Mouse (Mus musculus): Measurements from ENCODE around the gene Tpr.

Gene Tpr

DNA sequence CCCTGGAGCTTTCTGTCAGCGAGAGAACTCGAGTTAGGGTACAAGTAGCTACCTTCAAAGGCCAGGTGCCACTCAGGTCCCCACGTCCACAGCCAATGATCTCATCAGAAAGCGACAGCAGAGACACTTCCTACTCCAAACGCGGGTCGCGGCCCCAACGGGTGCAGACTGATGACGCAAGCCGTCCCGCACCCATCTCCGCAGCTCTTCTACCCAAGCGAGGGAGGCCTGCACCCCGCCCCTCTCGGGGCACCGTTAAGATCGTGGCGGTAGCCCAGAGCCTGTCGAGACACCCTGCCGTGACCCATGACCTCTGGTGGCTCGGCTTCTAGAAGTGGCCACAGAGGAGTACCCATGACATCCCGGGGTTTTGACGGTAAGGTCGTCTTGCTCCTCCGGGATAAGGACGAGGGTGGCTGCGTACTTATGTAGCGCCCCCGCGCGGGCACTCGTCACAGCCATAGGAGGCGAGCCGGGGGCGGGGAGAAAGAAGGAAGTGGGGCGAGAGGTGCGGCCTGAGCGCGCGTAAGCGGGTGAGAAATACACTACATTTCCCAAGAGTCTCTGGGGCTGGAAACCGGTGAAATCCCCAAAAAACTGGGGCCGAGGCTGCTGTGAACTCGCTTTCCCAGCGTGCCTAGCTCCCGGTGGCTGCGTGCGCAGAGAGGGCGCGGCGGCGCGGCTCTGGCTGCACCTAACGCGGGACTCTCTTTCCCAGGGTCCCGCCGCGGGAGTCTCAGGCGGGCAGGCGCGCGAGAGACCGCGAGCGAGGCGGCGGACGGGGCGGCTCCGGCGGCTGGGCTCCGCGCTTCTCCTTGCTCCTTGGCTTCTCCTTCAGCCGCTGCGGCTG is at the start of gene Tpr, which contains the start of gene Odr4:
Gene Tpr, plus strand, starts transcription at position 201 of the 850 bp plus-strand sequence.
Gene Odr4, minus strand, starts transcription at position 443 of the 850 bp plus-strand sequence.
- peak; percentile 100 for DNase-seq (ENCODE audit: low spot score in 2 of 2)

- DNase-seq (ENCODE audit: low spot score in 2 of 2), result no peak
Measured at GRCm38 (mm10) chr1:150360864-150361263, 31.8 kb upstream of the Tpr start.

DNA sequence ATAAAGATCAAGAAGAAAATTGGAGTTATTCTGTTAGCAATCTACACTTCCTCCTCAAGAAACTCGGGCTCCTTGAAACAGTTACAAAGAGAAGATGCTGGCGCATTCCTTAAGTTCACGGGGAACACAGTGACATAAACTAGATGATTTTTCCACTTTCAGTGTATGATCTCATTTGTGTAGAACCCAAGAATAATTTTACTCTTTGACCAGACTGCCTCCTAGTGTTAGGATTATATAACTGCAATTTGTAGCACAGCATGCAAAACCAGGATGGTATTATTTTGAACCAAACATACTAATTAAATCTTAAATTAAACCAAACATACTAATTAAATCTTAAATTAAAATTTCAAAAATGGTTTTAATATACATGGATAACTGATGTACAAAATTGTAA is 19.7 kb upstream of the Tpr start:
- no peak for DNase-seq (ENCODE audit: low spot score in 2 of 2)

GRCm38 (mm10) chr1:150374247-150374646 is 18.4 kb upstream of the Tpr start:
- no peak for DNase-seq (ENCODE audit: low spot score in 2 of 2)

GRCm38 (mm10) chr1:150384138-150384537 is 8.5 kb upstream of the Tpr start:
- no peak for DNase-seq (ENCODE audit: low spot score in 2 of 2)

DNA sequence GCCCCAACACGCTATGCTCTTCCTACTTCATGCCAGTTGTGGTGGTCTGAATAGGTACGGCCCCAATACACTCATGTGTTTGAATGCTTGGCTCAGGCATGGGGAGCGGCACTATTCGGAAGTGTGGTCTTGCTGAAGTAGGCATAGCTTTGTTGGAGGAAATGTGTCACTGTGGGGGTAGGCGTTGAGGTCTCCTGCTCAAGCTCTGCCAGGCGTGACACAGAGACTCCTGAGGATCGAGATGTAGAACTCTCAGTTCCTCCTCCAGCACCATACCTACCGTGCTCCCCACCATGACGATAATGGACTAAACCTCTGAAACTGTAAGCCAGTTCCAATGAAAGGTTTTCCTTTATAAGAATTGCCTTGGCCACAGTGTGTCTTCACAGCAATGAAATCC is 5.1 kb upstream of the Tpr start:
- no peak for DNase-seq (ENCODE audit: low spot score in 2 of 2)

DNA sequence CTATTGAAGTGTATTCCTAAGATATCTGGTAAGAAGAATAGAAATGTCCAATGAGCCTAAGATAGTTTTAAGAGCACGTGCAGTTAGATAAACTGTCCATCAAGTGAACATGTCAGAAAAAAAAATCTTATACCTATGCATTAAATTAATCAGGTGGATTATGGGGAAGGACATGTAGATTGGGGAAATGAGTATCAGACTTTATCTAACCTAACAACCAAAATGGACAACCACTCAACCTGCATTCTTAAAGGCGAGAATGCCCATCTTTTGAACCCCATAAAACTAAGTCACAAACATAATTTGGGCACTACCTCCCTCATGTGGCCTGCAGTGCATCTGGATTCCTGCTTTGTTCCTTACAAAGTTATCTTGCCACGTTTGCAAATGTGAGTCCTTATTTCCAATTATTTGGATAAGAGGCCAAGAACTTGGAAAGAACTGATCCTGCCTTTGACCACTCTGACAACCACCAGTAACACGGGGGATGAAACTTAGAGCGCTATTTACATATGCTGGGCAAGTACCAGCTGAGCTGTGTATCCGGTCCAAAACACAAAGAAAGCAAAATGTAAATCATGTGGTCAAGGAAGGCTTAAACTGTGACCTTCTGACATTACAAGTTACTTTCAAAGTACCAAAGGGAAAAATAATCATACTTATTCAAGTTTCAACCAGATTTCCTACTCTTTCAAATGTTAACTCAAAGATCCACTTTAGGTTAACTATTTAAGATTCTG is 3.1 kb upstream of the Tpr start:
- DNase-seq (ENCODE audit: low spot score in 2 of 2), result no peak

DNA sequence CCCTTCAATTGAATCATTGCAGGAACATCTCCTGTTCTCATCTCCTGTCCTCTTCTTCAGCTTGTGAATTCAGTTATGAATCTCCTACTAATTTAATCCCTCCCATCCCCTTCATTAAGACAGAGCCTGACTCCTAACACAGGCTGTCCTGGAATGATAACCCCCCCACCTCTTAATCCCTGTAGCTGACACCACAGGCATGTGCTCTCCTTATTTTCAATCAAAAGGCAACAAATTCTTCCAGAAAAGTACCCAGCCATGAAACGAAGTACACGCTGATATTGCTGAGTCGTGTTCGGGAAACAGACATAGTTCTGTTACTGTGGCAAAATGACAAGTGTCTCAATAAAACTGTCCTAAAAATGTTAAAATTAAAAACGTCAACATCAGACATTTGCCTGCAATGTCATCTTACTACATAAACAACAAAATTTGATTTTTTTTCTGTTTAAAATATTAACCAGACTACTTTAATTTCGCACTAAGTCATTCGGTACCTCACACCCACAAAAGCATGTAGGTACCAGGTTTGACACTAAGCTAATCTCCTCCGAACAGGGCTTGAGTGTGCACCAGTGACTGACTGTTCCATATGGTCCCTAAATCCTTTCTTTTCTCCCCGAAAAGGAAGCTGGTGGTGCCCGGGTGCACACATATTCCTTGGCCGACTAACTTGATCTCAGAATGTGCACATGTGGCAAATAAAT is 554 bp upstream of the Tpr start:
- no peak for DNase-seq (ENCODE audit: low spot score in 2 of 2)

GRCm38 (mm10) chr1:150393488-150393852 is 832 bp downstream of the Tpr start:
- no peak for DNase-seq (ENCODE audit: low spot score in 2 of 2)

GRCm38 (mm10) chr1:150396001-150396400 is 3.4 kb downstream of the Tpr start:
- DNase-seq (ENCODE audit: low spot score in 2 of 2), result no peak

GRCm38 (mm10) chr1:150403914-150404313 is 11.3 kb downstream of the Tpr start:
- no peak for DNase-seq (ENCODE audit: low spot score in 2 of 2)

DNA sequence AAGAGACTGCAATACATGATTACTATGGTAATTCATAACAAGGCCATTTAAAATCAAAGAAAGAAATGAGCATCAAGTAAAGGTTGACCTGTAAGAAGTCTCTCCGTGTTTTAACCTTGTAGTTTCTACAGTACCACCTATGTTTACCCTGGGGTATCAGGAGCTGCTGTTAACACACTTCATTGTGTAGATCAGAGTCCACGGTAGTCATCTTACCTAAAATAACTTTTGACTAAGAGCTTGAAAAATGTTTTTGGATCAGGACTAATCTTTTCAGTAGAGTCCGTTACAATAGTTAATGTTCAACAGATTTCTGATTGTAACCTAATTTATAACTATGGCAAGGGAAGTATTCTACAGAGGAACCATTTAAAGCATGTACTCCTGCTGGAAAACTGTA is 11.9 kb downstream of the Tpr start:
- no peak for DNase-seq (ENCODE audit: low spot score in 2 of 2)

DNA sequence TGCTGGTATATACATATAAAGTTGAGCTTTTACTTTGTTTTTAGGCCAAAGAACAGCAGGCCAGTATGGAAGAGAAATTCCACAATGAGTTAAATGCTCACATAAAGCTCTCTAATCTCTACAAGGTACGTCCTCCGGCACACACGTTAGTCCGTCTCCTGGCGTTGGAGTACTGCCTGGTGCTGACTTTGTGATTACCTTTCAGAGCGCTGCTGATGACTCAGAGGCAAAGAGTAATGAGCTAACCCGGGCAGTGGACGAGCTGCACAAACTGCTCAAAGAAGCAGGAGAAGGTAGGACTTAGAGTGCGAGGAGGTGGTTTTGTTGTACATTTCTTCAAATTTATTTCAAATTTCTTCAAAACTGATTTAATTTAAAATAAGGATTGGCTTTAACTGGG is 14.6 kb downstream of the Tpr start:
- no peak for DNase-seq (ENCODE audit: low spot score in 2 of 2)

GRCm38 (mm10) chr1:150409996-150410395 is 17.4 kb downstream of the Tpr start:
- no peak for DNase-seq (ENCODE audit: low spot score in 2 of 2)

- no peak for DNase-seq (ENCODE audit: low spot score in 2 of 2)
Measured at GRCm38 (mm10) chr1:150416006-150416405, 23.4 kb downstream of the Tpr start.

- DNase-seq (ENCODE audit: low spot score in 2 of 2), result no peak
Measured at GRCm38 (mm10) chr1:150418426-150418825, 25.8 kb downstream of the Tpr start.

DNA sequence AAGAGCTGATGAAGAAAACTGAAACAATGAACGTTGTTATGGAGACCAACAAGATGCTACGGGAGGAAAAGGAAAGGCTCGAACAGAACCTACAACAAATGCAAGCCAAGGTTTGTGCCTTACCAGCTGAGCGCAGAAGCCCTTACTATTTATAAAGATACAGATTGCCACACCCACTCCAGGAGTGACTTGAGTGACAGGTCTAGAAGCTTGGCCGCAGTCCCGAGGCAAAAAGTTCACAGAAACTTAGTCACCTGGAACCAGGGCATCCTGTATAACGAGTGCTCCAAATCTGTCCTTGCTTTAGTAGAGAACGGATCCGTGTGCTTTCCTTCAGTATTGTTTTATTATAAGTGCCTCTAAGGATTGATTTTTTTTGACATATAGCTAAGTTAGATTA is 33.0 kb downstream of the Tpr start:
- DNase-seq (ENCODE audit: low spot score in 2 of 2), result no peak

- no peak for DNase-seq (ENCODE audit: low spot score in 2 of 2)
Measured at GRCm38 (mm10) chr1:150426216-150426615, 33.6 kb downstream of the Tpr start.

DNA sequence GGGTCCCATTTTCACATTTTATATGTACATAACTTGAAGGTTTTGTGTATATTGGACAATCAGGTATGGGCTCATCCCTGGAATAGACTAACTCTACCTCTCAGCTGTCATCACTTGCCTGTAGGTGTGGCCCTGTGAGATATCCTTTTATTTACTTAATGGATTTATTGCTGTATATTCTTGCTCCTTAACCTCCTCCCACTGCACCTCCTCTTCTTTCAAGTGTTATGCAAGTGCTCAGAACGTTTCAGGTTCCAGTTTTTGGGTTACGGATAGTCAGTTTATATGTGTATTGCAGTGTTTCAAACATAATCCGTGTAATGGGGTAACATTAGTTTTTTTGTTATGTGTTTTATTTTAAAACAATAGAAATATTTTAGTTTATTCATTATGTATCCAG is 46.0 kb downstream of the Tpr start:
- DNase-seq (ENCODE audit: low spot score in 2 of 2), result no peak

DNA sequence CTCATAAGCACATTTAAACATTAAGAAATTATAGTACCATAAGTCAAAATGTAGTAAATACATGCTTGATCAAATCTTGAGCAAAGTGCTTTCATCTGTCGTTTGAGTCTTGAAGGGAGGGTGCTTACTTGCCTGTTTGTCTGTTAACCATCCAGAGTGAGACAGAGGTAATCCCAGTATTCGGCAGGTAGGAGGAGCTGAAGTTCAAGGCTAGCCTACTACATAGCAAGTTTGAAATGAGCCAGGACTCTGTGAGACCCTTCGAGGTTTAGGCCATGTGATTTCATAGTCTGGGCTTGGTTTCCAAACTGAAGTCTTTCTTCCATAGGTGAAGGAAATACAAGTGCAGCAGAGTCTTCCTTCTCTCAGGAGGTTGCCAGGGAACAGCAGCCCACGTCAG is 49.1 kb downstream of the Tpr start:
- no peak for DNase-seq (ENCODE audit: low spot score in 2 of 2)

DNA sequence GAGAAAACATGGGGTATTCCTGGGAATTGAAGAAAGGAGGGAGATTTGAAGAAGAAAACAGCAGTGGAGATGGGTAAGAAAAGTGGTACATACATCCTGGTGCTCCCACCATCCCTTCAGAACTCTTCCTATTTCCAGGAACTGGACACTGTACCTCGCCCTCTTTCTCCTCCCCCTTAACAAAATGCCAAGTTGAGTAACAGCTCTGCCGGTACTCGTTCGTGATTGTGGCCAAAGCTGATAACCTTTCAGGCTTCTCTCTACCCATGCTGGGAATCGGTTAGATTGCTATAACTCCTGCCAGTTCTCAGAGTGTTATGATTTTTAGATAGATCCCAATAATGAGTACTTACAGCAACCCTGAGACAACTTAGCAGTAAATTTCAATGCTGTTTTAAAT is 66.3 kb downstream of the Tpr start:
- no peak for DNase-seq (ENCODE audit: low spot score in 2 of 2)

DNA sequence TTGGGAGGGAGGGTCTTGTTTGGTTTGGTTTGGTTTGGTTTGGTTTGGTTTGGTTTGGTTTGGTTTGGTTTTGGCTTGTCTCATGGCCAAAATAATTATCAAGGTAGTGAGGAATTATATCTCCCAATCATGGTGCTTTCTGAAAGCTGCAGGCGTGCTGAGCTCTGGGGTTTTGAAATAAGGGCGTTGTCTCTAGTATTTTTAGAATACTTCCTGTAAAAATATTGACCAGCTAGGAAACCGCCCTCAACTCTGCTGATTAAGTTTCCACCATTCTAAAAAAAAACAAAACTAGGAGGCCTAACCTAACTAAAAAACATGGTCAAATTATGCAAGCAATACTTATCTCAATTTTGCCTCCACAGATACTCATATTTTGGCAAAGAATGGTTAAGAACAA is 67.0 kb downstream of the Tpr start:
- DNase-seq (ENCODE audit: low spot score in 2 of 2), result no peak

GRCm38 (mm10) chr1:150460595-150460994 is 68.0 kb downstream of the Tpr start:
- no peak for DNase-seq (ENCODE audit: low spot score in 2 of 2)
